Mouse (Mus musculus): Measurements from ENCODE around the gene Slc25a17. TPM values are rescaled to one million over a fixed set of nuclear protein-coding genes. Genes with fewer than 3 reads are reported as not detected.
A peak's percentile ranks its signal among the peaks of the same experiment; 100 is the strongest.

The Slc25a17 gene
- total and polyA plus RNA-seq, 2 experiments from 2014 or later, result 80.7 to 123 TPM

DNA sequence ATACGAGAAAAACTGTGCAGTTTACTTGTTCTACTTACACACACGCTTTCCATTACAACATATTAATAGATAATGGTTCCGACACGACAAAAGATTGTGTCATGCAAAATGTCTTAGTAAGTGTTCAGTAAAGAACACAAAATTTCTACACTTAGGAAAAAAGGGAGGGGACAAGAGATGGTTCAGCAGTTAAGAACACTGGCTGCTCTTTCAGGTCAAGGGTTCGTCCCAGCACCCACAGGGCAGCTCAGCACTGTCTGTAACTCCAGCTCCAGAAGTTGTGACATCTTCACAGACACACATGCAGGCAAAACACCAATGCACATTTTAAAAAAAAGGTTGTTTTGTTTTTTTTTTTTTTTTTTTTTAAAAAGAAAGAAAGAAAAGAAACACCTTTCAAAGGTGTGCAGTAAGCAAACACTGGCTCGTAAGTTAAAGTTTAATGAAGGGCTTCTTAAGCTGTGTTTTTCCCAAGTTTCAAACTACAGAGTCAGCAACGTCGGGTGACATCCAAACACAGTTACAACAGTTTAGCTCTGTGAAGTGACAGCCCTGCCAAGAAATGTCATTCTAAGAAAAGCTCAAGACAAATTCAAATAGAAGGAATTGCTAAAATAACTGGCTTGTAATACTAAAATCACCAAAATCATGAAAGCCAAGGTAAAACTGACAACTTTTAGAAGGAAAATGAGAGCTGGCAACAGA is 33.8 kb upstream of the Slc25a17 start:
- no peak overlapping the region for H3K4me3 ChIP-seq (ENCODE audit: low read depth, low read length)
- H3K27me3 ChIP-seq (ENCODE audit: insufficient read depth, low read length), result no peaks in the 10 kb centered on the region
- no peak overlapping the region for H3K9ac ChIP-seq
- no peak overlapping the region for H3K27ac ChIP-seq (ENCODE audit: low read depth, low read length)
- TF ChIP-seq CTCF (IDR thresholded peaks at IDR 0.05; ENCODE audit: low read depth), result no peak
- DNase-seq (no peak), ATAC-seq (no peak)
- 79% methylated on average over 8 of the region's 8 CpGs for WGBS
- H3K4me1 ChIP-seq (ENCODE audit: insufficient read depth), result peaks cover 6% of the 10 kb centered on the region; the same call in 1 of the 2 replicates
- peaks cover 8% of the 10 kb centered on the region; the same call in 1 of the 2 replicates for H3K36me3 ChIP-seq (ENCODE audit: insufficient read depth)
- H3K9me3 ChIP-seq (ENCODE audit: low read length), result no peaks in the 10 kb centered on the region
- H3K4me2 ChIP-seq (ENCODE audit: low read depth), result no peak overlapping the region

GRCm38 (mm10) chr15:81392997-81393396 is 32.4 kb upstream of the Slc25a17 start:
- no peak for ATAC-seq
- no peak for DNase-seq
- no peak overlapping the region for H3K27ac ChIP-seq (ENCODE audit: low read depth, low read length)
- H3K36me3 ChIP-seq (ENCODE audit: insufficient read depth), result peaks cover 10% of the 10 kb centered on the region
- H3K9ac ChIP-seq, result no peak overlapping the region
- no peaks in the 10 kb centered on the region for H3K27me3 ChIP-seq (ENCODE audit: insufficient read depth, low read length)
- H3K4me3 ChIP-seq (ENCODE audit: low read depth, low read length), result no peak overlapping the region
- H3K4me1 ChIP-seq (ENCODE audit: insufficient read depth), result no peaks in the 10 kb centered on the region
- TF ChIP-seq CTCF (IDR thresholded peaks at IDR 0.05; ENCODE audit: low read depth), result no peak
- H3K4me2 ChIP-seq (ENCODE audit: low read depth), result no peak overlapping the region
- H3K9me3 ChIP-seq (ENCODE audit: low read length), result no peaks in the 10 kb centered on the region

GRCm38 (mm10) chr15:81386327-81386726 is 25.7 kb upstream of the Slc25a17 start:
- no peak for DNase-seq
- WGBS, result 97% methylated on average over 5 of the region's 5 CpGs
- H3K36me3 ChIP-seq (ENCODE audit: insufficient read depth), result peaks cover 63% of the 10 kb centered on the region

GRCm38 (mm10) chr15:81378845-81379244 is 18.2 kb upstream of the Slc25a17 start:
- Histone ChIP-seq H3K36me3 (ENCODE audit: insufficient read depth) (peaks cover 59% of the 10 kb centered on the region), H3K27ac (ENCODE audit: low read depth, low read length) (no peak overlapping the region), H3K27me3 (ENCODE audit: insufficient read depth, low read length) (no peaks in the 10 kb centered on the region), H3K4me2 (ENCODE audit: low read depth) (no peak overlapping the region), H3K9ac (no peak overlapping the region), H3K9me3 (ENCODE audit: low read length) (no peaks in the 10 kb centered on the region), H3K4me1 (ENCODE audit: insufficient read depth) (no peaks in the 10 kb centered on the region), H3K4me3 (ENCODE audit: low read depth, low read length) (no peak overlapping the region)
- DNase-seq (no peak), ATAC-seq (no peak)
- WGBS, result 89% methylated on average over 2 of the region's 2 CpGs
- no peak for TF ChIP-seq CTCF (IDR thresholded peaks at IDR 0.05; ENCODE audit: low read depth)

More at GRCm38 (mm10) chr15:81386327-81386726, 25.7 kb upstream of the Slc25a17 start:
- H3K4me2 ChIP-seq (ENCODE audit: low read depth), result no peak overlapping the region
- no peak overlapping the region for H3K27ac ChIP-seq (ENCODE audit: low read depth, low read length)
- no peak for ATAC-seq
- H3K27me3 ChIP-seq (ENCODE audit: insufficient read depth, low read length), result no peaks in the 10 kb centered on the region
- H3K9me3 ChIP-seq (ENCODE audit: low read length), result no peaks in the 10 kb centered on the region
- no peak overlapping the region for H3K4me3 ChIP-seq (ENCODE audit: low read depth, low read length)
- no peak overlapping the region for H3K9ac ChIP-seq
- peak; percentile 22; the same call in 1 of the 2 replicates for TF ChIP-seq CTCF (IDR thresholded peaks at IDR 0.05; ENCODE audit: low read depth)
- no peaks in the 10 kb centered on the region for H3K4me1 ChIP-seq (ENCODE audit: insufficient read depth)

DNA sequence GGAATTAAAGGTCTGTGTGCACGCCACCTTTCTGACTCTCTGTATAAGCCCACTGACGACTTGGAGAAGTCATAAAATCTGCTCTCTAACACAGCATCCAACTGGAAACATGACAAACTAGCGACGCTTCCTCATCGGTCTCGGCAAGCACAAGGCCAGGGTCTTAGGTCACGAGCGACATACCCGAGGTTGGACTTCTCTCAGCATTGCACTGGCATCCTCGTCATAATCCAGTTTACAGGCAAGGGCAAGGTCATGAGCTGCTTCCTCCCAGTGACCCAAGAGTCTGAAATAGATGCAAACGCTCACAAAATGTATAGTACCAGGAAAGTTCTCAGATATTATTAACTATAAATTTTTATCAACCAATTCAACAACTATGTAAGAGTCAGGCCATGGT is 14.0 kb upstream of the Slc25a17 start:
- WGBS, result 94% methylated on average over 11 of the region's 11 CpGs
- TF ChIP-seq CTCF (IDR thresholded peaks at IDR 0.05; ENCODE audit: low read depth), result no peak
- no peak overlapping the region for H3K9ac ChIP-seq
- H3K27me3 ChIP-seq (ENCODE audit: insufficient read depth, low read length), result no peaks in the 10 kb centered on the region
- no peaks in the 10 kb centered on the region for H3K4me1 ChIP-seq (ENCODE audit: insufficient read depth)
- H3K9me3 ChIP-seq (ENCODE audit: low read length), result no peaks in the 10 kb centered on the region
- DNase-seq (no peak), ATAC-seq (no peak)
- no peak overlapping the region for H3K4me3 ChIP-seq (ENCODE audit: low read depth, low read length)
- H3K27ac ChIP-seq (ENCODE audit: low read depth, low read length), result no peak overlapping the region
- H3K36me3 ChIP-seq (ENCODE audit: insufficient read depth), result peaks cover 65% of the 10 kb centered on the region
- H3K4me2 ChIP-seq (ENCODE audit: low read depth), result no peak overlapping the region

DNA sequence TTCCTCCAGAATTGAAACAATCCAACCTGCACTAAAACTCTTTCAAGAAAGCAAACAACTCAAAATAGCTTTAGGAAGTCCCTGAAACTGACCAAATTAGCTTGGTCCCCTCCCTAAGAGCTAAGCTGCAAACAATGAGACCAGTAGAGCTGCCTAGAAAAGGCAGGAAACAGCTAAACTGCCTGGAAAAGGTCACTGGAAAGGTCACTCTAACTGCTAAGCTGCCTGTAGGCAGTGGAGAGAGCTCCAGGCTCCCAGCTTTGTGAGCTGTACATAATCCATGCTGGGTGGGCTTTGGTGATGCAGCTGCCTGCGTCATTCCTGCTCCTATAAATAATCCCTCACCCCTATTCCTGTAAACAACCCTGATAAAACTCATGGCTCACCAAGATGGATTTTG is 9.7 kb upstream of the Slc25a17 start:
- peaks cover 79% of the 10 kb centered on the region for H3K36me3 ChIP-seq (ENCODE audit: insufficient read depth)
- no peak overlapping the region for H3K9ac ChIP-seq
- WGBS, result 47% methylated on average over 1 of the region's 1 CpGs

GRCm38 (mm10) chr15:81368601-81369000 is 8.0 kb upstream of the Slc25a17 start:
- H3K4me2 ChIP-seq (ENCODE audit: low read depth), result no peak overlapping the region
- H3K27me3 ChIP-seq (ENCODE audit: insufficient read depth, low read length), result no peaks in the 10 kb centered on the region
- H3K4me3 ChIP-seq (ENCODE audit: low read depth, low read length), result no peak overlapping the region
- no peaks in the 10 kb centered on the region for H3K4me1 ChIP-seq (ENCODE audit: insufficient read depth)
- WGBS, result 98% methylated on average over 1 of the region's 1 CpGs
- no peak for ATAC-seq
- no peak for DNase-seq
- H3K27ac ChIP-seq (ENCODE audit: low read depth, low read length), result no peak overlapping the region
- H3K9me3 ChIP-seq (ENCODE audit: low read length), result no peaks in the 10 kb centered on the region
- peaks cover 78% of the 10 kb centered on the region for H3K36me3 ChIP-seq (ENCODE audit: insufficient read depth)
- no peak overlapping the region for H3K9ac ChIP-seq
- TF ChIP-seq CTCF (IDR thresholded peaks at IDR 0.05; ENCODE audit: low read depth), result no peak

More for the DNA sequence above, 9.7 kb upstream of the Slc25a17 start:
- H3K4me1 ChIP-seq (ENCODE audit: insufficient read depth), result no peaks in the 10 kb centered on the region
- DNase-seq, result no peak
- no peaks in the 10 kb centered on the region for H3K9me3 ChIP-seq (ENCODE audit: low read length)
- H3K27ac ChIP-seq (ENCODE audit: low read depth, low read length), result no peak overlapping the region
- no peak for ATAC-seq
- H3K27me3 ChIP-seq (ENCODE audit: insufficient read depth, low read length), result no peaks in the 10 kb centered on the region
- H3K4me2 ChIP-seq (ENCODE audit: low read depth), result no peak overlapping the region
- no peak for TF ChIP-seq CTCF (IDR thresholded peaks at IDR 0.05; ENCODE audit: low read depth)
- no peak overlapping the region for H3K4me3 ChIP-seq (ENCODE audit: low read depth, low read length)
